Mouse (Mus musculus): ENCODE results near the gene Sit1. TPM values are rescaled to one million over a fixed set of nuclear protein-coding genes. Genes with fewer than 3 reads are reported as not detected.
A peak's percentile ranks its signal among the peaks of the same experiment; 100 is the strongest.

Gene Sit1
- polyA plus RNA-seq, 1 experiment from 2014 or later, result not detected

GRCm38 (mm10) chr4:43442044-43442443, 41.5 kb downstream of the Sit1 start:
- peaks cover 18% of the 10 kb centered on the region for H3K36me3 ChIP-seq (ENCODE audit: control insufficient read depth, insufficient read depth)
- peak overlapping the region; percentile 95 for H3K4me2 ChIP-seq (replicated peaks; ENCODE audit: low read depth)
- peak; percentile 90 for ATAC-seq
- peak overlapping the region; percentile 96 for H3K9ac ChIP-seq (ENCODE audit: low read depth, low read length)
- H3K9me3 ChIP-seq (ENCODE audit: control insufficient read depth), result no peaks in the 10 kb centered on the region
- peak overlapping the region; percentile 97 for H3K4me3 ChIP-seq (ENCODE audit: low read depth, low read length)
- 0 out of 2 replicates have a peak, but pooled peaks cover 8% of the 10 kb centered on the region for H3K4me1 ChIP-seq (replicated peaks; ENCODE audit: control insufficient read depth, insufficient read depth, low read length)
- H3K27me3 ChIP-seq (replicated peaks; ENCODE audit: control insufficient read depth, insufficient read depth, low read length), result no peaks in the 10 kb centered on the region
- WGBS, result under 1% methylated on average over 33 of the region's 33 CpGs
- peak; percentile 98 for TF ChIP-seq CTCF (IDR thresholded peaks at IDR 0.05; ENCODE audit: low read depth)
- H3K27ac ChIP-seq (ENCODE audit: low read depth, low read length), result peak overlapping the region; percentile 94

GRCm38 (mm10) chr4:43441639-43442038, 41.9 kb downstream of the Sit1 start, which contains the start of gene Tesk1:
TSS of gene Tesk1 (plus strand) at chr4:43441939.
- TF ChIP-seq CTCF (IDR thresholded peaks at IDR 0.05; ENCODE audit: low read depth), result no peak
- Histone ChIP-seq H3K9me3 (ENCODE audit: control insufficient read depth) (no peaks in the 10 kb centered on the region), H3K4me2 (replicated peaks; ENCODE audit: low read depth) (peak within 1 kb of the TSS; percentile 95), H3K4me3 (ENCODE audit: low read depth, low read length) (peak within 1 kb of the TSS; percentile 97), H3K9ac (ENCODE audit: low read depth, low read length) (peak within 1 kb of the TSS; percentile 96), H3K4me1 (replicated peaks; ENCODE audit: control insufficient read depth, insufficient read depth, low read length) (0 out of 2 replicates have a peak, but pooled peaks cover 8% of the 10 kb centered on the region), H3K36me3 (ENCODE audit: control insufficient read depth, insufficient read depth) (peaks cover 14% of the 10 kb centered on the region), H3K27ac (ENCODE audit: low read depth, low read length) (peak within 1 kb of the TSS; percentile 94), H3K27me3 (replicated peaks; ENCODE audit: control insufficient read depth, insufficient read depth, low read length) (no peaks in the 10 kb centered on the region)
- WGBS, result 26% methylated on average over 4 of the region's 4 CpGs
- no peak for ATAC-seq

GRCm38 (mm10) chr4:43432832-43433231, 50.7 kb downstream of the Sit1 start:
- Histone ChIP-seq H3K4me3 (ENCODE audit: low read depth, low read length) (no peak overlapping the region), H3K4me1 (replicated peaks; ENCODE audit: control insufficient read depth, insufficient read depth, low read length) (no peaks in the 10 kb centered on the region), H3K27ac (ENCODE audit: low read depth, low read length) (no peak overlapping the region), H3K9ac (ENCODE audit: low read depth, low read length) (no peak overlapping the region), H3K4me2 (replicated peaks; ENCODE audit: low read depth) (no peak overlapping the region), H3K9me3 (ENCODE audit: control insufficient read depth) (no peaks in the 10 kb centered on the region), H3K36me3 (ENCODE audit: control insufficient read depth, insufficient read depth) (no peaks in the 10 kb centered on the region; the same call in 1 of the 2 replicates), H3K27me3 (replicated peaks; ENCODE audit: control insufficient read depth, insufficient read depth, low read length) (no peaks in the 10 kb centered on the region)
- ATAC-seq, result no peak
- WGBS, result 84% methylated on average over 1 of the region's 1 CpGs
- TF ChIP-seq CTCF (IDR thresholded peaks at IDR 0.05; ENCODE audit: low read depth), result no peak

Other genes starting within 250 kb of the Sit1 start
- gene Atp8b5, start 216.6 kb downstream of the Sit1 start, polyA plus RNA-seq (2015; fragmentation: Nextera tagmentation; extraction: Ambion mirVana), result 1.0 and 1.1 TPM in 2 replicates
- 11.9 and 12.1 TPM in 2 replicates for gene Rusc2, start 101.8 kb downstream of the Sit1 start, polyA plus RNA-seq (2015; fragmentation: Nextera tagmentation; extraction: Ambion mirVana)
- gene Fam166b, start 54.6 kb downstream of the Sit1 start, polyA plus RNA-seq (2015; fragmentation: Nextera tagmentation; extraction: Ambion mirVana), result 0.16 TPM in 1 of 2 replicates, not detected in the other
- gene Tesk1, start 41.8 kb downstream of the Sit1 start, polyA plus RNA-seq (2015; fragmentation: Nextera tagmentation; extraction: Ambion mirVana), result 4.6 and 4.7 TPM in 2 replicates
- 3.2 and 3.7 TPM in 2 replicates for gene Cd72, start 29.1 kb downstream of the Sit1 start, polyA plus RNA-seq (2015; fragmentation: Nextera tagmentation; extraction: Ambion mirVana)
- 79.8 and 83.1 TPM in 2 replicates for gene Ccdc107, start 9.2 kb upstream of the Sit1 start, polyA plus RNA-seq (2015; fragmentation: Nextera tagmentation; extraction: Ambion mirVana)
- gene Arhgef39, start 16.0 kb upstream of the Sit1 start, polyA plus RNA-seq (2015; fragmentation: Nextera tagmentation; extraction: Ambion mirVana), result 10.3 and 12.3 TPM in 2 replicates
- 4.8 and 5.4 TPM in 2 replicates for gene Car9, start 23.2 kb upstream of the Sit1 start, polyA plus RNA-seq (2015; fragmentation: Nextera tagmentation; extraction: Ambion mirVana)
- gene Tpm2, start 40.0 kb upstream of the Sit1 start, polyA plus RNA-seq (2015; fragmentation: Nextera tagmentation; extraction: Ambion mirVana), result 928 and 1,046 TPM in 2 replicates
- gene Creb3, start 78.6 kb upstream of the Sit1 start, polyA plus RNA-seq (2015; fragmentation: Nextera tagmentation; extraction: Ambion mirVana), result 102 and 114 TPM in 2 replicates
- 41.6 and 47.7 TPM in 2 replicates for gene Tln1, start 79.0 kb upstream of the Sit1 start, polyA plus RNA-seq (2015; fragmentation: Nextera tagmentation; extraction: Ambion mirVana)
- 11.3 and 13.0 TPM in 2 replicates for gene Rgp1, start 95.0 kb upstream of the Sit1 start, polyA plus RNA-seq (2015; fragmentation: Nextera tagmentation; extraction: Ambion mirVana)
- 5.2 and 5.3 TPM in 2 replicates for gene Gba2, start 95.1 kb upstream of the Sit1 start, polyA plus RNA-seq (2015; fragmentation: Nextera tagmentation; extraction: Ambion mirVana)
- not detected in 2 replicates for gene Msmp, start 100.8 kb upstream of the Sit1 start, polyA plus RNA-seq (2015; fragmentation: Nextera tagmentation; extraction: Ambion mirVana)
- 3.5 and 4.1 TPM in 2 replicates for gene Npr2, start 148.2 kb upstream of the Sit1 start, polyA plus RNA-seq (2015; fragmentation: Nextera tagmentation; extraction: Ambion mirVana)
- gene Spag8, start 169.9 kb upstream of the Sit1 start, polyA plus RNA-seq (2015; fragmentation: Nextera tagmentation; extraction: Ambion mirVana), result 0.08 and 0.22 TPM in 2 replicates
- gene Hint2, start 172.7 kb upstream of the Sit1 start, polyA plus RNA-seq (2015; fragmentation: Nextera tagmentation; extraction: Ambion mirVana), result 270 and 305 TPM in 2 replicates
- 1.6 and 1.9 TPM in 2 replicates for gene Tmem8b, start 185.2 kb upstream of the Sit1 start, polyA plus RNA-seq (2015; fragmentation: Nextera tagmentation; extraction: Ambion mirVana)
- gene Fam221b, start 185.4 kb upstream of the Sit1 start, polyA plus RNA-seq (2015; fragmentation: Nextera tagmentation; extraction: Ambion mirVana), result 6.0 and 6.7 TPM in 2 replicates
- not detected in 2 replicates for gene Olfr70, start 217.1 kb upstream of the Sit1 start, polyA plus RNA-seq (2015; fragmentation: Nextera tagmentation; extraction: Ambion mirVana)
- not detected in 2 replicates for gene Olfr71, start 226.5 kb upstream of the Sit1 start, polyA plus RNA-seq (2015; fragmentation: Nextera tagmentation; extraction: Ambion mirVana)
- gene Hrct1, start 243.5 kb upstream of the Sit1 start, polyA plus RNA-seq (2015; fragmentation: Nextera tagmentation; extraction: Ambion mirVana), result 1.6 and 2.1 TPM in 2 replicates
- 0.47 and 0.51 TPM in 2 replicates for gene Spaar, start 246.3 kb upstream of the Sit1 start, polyA plus RNA-seq (2015; fragmentation: Nextera tagmentation; extraction: Ambion mirVana)

All from intestine, postnatal 0 days (tissue).